Mouse (Mus musculus) kidney, adult 18-20 months (tissue): ENCODE data around the gene Gas2l2.

Experiments
- DNase-seq: peaks from one replicate; pipeline ENCODE4 v3.0.0; 2021

Gene Gas2l2

DNA sequence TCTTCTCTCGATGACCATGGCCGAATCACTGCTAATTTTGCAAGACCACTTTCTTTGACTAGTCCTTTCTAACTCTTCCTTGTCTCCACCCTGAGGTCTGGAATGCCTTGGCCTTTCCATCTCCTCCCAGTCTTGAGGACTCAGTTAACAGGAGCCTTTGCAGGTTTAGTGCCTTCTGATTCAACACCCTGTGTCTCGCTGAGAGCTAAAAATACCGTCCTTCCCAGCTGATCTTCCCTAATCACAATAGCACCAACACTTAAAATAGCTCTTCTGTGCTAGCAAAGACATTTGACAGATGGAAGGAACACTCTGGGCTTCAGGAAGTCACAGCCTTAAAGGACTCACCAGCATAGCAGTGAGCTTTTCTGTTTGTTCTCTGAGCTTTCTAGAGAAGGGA lies 36.2 kb downstream of the Gas2l2 start:
- DNase-seq = no peak

- no peak for DNase-seq
Measured at GRCm38 (mm10) chr11:83383532-83383887, 45.7 kb downstream of the Gas2l2 start.

- DNase-seq = no peak
Measured at GRCm38 (mm10) chr11:83382876-83383531, 46.3 kb downstream of the Gas2l2 start.

- DNase-seq = no peak
Measured at GRCm38 (mm10) chr11:83379745-83380341, 49.4 kb downstream of the Gas2l2 start.
